Mouse (Mus musculus) thymus, adult 2 months (tissue): ENCODE results near the gene 0610037L13Rik.

ENCODE experiments used
- CTCF ChIP-seq: fragments of 200-500 bp; IDR thresholded peaks from 2 replicates; pipeline ENCODE4 v1.5.1; 2012; ENCODE audit warnings: mild to moderate bottlenecking, control low read depth, low read length, moderate library complexity, borderline replicate concordance; ENCODE audit not compliant: control insufficient read depth, poor library complexity, insufficient read depth; ENCODE audit errors: extremely low read depth
- POLR2A ChIP-seq: fragments of 200-500 bp; IDR thresholded peaks from 2 replicates; pipeline ENCODE4 v1.6.1; 2012; ENCODE audit warnings: mild to moderate bottlenecking, low read length, control low read depth, moderate library complexity; ENCODE audit not compliant: control insufficient read depth, poor library complexity, insufficient read depth; ENCODE audit errors: extremely low read depth

DNA sequence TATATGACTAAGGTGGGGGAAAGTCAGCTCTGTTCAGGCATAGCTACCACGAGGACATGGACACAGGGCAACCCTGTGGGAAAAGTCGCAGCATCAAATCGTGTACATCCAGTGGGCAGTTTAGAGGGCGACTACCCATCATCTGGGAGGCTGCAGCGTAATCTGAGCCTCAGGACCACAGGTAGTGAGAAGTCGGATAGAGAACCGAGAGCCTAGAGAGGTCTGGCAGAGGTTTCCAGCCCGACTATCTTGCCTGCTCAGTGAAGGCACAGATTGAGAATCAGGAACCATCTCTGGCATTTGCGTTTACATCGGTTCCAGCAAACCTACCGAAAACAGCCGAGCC is 255 bp upstream of the 0610037L13Rik start:
- TF ChIP-seq CTCF = no peak
- no peak for TF ChIP-seq POLR2A
